Mouse (Mus musculus): ENCODE results near the gene Tmem232.

GRCm38 (mm10) chr17:65562761-65563160, 22.2 kb upstream of the Tmem232 start:
- TF ChIP-seq GATA1 (IDR thresholded peaks at IDR 0.05; ENCODE audit: low read length) (no peak), TAL1 (IDR thresholded peaks at IDR 0.05; ENCODE audit: low read length) (no peak)

All from erythroblast, embryonic 14.5 days (primary cell).